Mouse (Mus musculus) C2C12 (cell line): ENCODE data around the gene Il16.

ENCODE experiments used
- CEBPB ChIP-seq: IDR thresholded peaks from one replicate; pipeline ENCODE4 v1.6.1; 2011; ENCODE audit warnings: low read depth, mild to moderate bottlenecking, control low read depth, moderate library complexity
- CTCF ChIP-seq: IDR thresholded peaks from one replicate; pipeline ENCODE4 v1.5.1; 2011; ENCODE audit not compliant: control insufficient read depth, insufficient read depth, insufficient read length
- MAX ChIP-seq: IDR thresholded peaks from one replicate; pipeline ENCODE4 v1.6.1; 2011; ENCODE audit warnings: mild to moderate bottlenecking, control low read depth
- MYOG ChIP-seq: IDR thresholded peaks from one replicate; pipeline ENCODE4 v1.6.1; 2011; ENCODE audit not compliant: control insufficient read depth, insufficient read length; ENCODE audit errors: extremely low read depth
- USF1 ChIP-seq: IDR thresholded peaks from one replicate; pipeline ENCODE4 v1.6.1; 2011; ENCODE audit warnings: low read depth, mild to moderate bottlenecking, control low read depth, moderate library complexity

- no peak for TF ChIP-seq CTCF
- no peak for TF ChIP-seq USF1
- no peak for TF ChIP-seq MAX
- no peak for TF ChIP-seq MYOG
- TF ChIP-seq CEBPB: no peak
Measured at GRCm38 (mm10) chr7:83731297-83731696, 14.2 kb downstream of the Il16 start.
